Mouse (Mus musculus): ENCODE measurements around the gene Ccdc24.

- TF ChIP-seq CTCF (IDR thresholded peaks at IDR 0.05; ENCODE audit: control insufficient read depth, insufficient read depth, insufficient read length), result no peak
- no peak for TF ChIP-seq CEBPB (IDR thresholded peaks at IDR 0.05; ENCODE audit: low read depth)
- no peak for TF ChIP-seq MAX (IDR thresholded peaks at IDR 0.05)
- no peak for TF ChIP-seq USF1 (IDR thresholded peaks at IDR 0.05; ENCODE audit: low read depth)
- TF ChIP-seq FOSL1 (IDR thresholded peaks at IDR 0.05; ENCODE audit: insufficient read depth, low read length, poor library complexity, severe bottlenecking), result no peak
- no peak for TF ChIP-seq MYOG (IDR thresholded peaks at IDR 0.05; ENCODE audit: control insufficient read depth, extremely low read depth, insufficient read length)
Measured at GRCm38 (mm10) chr4:117894601-117895000, 22.2 kb upstream of the Ccdc24 start.

Measured in C2C12 (cell line).